Mouse (Mus musculus) spleen, postnatal 14 days (tissue): ENCODE measurements at regions not wholly inside any gene's neighbourhood (a gene's known extent, or its start where the extent isn't known, plus 50 kb on each side); places are given as distances from the start of the nearest gene placed in this dataset.
A peak's percentile ranks its signal among the peaks of the same experiment; 100 is the strongest.

Source experiments
- DNase-seq, 2 experiments: peaks; one replicate each; pipeline ENCODE4 v3.0.0; 2021 to 2022; ENCODE audit warnings: low spot score in 2 of 2

DNA sequence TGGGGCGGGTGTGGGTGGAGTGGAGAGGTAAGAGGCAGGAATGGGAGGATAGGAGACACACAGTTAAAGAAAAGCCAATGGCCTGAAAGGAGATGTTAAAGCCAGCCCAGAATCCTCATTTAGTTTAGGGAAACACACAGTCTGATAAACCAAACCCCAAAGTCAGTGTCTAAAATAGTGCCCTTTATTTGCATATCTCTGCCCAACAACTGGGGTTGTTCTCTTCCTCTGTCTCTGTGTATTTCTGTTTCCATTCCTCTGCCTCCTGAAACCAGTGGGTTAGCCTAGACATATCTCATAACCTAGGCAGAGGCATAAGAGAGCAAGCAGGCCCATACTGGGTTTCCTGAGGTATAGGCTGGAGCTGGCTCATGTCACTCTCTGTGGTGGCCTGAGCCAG, 138.6 kb upstream of the Zc3h12a start:
- DNase-seq = no peak

DNA sequence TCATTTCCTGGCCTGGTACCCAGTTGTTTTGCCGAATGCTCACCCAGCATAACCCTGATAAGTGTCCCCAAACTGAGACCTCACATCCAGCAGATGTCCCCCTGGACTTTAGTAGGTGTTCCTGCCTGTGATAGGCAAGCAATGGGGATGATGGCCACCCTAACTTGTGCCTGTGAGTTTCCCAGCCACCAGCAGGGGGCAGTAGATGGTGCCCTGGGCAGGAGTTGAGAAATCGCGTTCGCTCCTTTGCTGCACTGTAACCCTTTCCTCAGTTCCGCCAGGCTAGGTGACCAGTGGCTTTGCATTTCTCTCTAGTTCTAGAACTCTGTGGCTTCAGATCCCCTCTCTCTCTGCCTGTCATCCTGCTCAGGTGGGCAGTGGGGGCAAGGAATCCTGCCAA, 137.9 kb upstream of the Zc3h12a start:
- DNase-seq = peak in 1 of 2 experiments; percentile 22

DNA sequence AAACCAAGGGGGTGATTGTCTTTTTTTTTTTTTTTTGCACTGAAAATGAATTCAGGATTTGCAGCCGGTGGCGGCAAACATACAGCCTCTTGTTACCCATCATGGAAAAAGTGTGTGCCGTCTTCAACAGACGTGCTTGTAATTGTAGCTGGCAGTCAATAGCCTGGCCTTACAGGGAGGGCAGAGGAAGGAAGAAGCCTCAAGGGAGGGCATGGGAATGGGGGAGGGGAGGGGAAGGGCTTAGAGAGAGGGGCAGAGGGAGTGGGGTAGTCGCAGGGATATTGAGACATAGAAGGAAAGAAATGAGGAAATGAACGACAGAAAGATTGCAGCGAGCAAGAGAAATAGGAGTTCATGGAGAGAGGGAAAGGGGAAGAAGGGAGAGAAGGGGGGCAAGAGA, 137.4 kb upstream of the Zc3h12a start:
- no peak for DNase-seq

DNA sequence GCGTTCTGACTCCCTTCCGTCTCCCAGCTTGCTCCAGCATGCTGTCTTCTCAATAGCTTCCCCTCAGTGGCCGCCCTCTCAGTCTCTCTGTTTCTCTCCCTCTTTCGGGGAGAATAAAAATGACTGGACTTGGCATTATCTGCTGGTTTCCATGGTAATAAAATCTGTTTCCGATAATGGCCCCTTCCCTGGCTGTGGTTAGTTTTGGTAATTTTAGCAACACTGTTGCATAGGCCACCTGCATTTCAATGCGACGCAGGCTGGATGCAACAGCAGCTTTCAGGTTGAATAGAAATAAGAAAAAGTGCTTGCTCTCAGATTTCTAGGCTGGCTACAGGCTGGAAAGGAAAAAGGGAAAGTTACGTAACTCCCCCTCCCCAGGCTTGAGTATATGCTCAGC, 133.9 kb upstream of the Zc3h12a start:
- DNase-seq = no peak

DNA sequence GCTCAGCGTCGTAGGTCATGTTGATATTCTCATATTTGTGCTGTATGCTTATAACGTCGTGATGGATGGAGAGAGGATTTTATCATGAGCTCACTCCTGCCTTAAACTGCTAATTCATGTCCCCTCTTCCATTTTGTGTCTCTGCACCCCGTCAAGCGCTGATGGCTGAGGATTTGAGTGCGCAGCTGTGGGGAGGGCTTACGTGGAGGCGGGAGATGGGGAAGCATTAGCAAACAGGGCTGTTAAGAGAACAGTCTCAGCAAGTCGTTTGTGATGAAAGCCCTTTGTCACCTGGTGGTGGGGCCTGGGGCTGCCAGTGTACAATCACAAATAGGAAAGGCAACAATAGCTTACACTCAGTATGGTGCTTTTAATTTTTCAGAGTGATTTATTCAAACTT, 131.7 kb upstream of the Zc3h12a start:
- DNase-seq = no peak

DNA sequence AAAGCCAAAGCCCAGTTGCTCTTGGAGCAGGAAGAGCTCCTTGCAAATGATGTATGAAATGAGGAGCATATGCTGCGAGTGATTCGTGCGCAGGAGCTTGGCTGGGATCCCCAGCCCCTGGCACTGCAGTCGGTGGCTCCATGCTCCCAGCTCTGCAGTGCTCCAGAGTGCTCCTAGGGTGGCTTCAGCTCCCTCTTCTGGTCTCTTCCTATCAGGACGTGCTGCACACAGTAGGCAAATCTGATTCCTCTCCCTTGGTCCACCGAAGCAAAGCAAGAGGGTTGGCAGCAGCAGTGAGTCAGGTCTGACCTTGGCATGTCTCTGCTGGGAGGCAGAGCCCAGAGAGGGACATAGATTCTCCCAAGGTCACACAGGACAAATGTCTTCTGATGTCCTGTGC, 130.3 kb upstream of the Zc3h12a start:
- DNase-seq = no peak

DNA sequence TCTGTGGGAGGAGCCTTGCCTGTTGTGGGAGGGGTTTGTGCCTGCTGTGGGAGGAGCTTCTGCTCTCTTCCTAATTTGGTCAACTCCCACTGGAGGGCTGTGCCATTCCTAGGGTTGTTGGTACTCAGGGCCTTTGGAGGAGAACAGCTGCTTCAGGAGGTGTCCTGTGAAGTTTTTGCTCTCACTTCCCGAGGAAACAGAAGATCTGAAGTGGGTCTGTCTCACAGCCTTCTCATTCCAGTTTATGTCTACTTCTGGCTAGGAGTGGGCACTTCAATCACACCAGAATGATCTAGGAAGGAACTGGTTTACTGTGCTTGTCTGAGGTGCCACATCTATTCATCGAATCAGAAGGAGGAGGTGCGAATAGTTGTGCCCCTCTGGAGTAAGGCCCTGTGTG, 125.5 kb upstream of the Zc3h12a start:
- no peak for DNase-seq

DNA sequence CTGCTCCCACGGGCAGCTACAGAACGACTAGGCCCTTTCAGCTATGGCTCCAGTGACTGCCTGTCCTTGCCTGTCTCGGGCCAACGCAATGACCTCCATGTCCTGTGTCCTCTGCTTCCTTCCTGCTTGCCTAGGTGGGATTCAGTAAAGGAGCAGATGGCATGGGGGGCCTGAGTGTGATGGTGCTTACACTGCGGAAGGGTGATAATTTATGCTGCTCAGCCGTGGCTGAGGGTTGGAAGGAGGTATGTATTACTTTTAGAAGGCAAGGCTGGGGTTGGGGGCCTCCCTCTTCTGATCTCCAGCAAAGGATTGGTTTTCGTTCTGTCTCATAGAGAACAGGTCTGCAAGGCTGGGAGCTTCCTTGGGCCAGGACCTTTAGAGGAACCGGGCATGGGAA, 124.6 kb upstream of the Zc3h12a start:
- no peak for DNase-seq

DNA sequence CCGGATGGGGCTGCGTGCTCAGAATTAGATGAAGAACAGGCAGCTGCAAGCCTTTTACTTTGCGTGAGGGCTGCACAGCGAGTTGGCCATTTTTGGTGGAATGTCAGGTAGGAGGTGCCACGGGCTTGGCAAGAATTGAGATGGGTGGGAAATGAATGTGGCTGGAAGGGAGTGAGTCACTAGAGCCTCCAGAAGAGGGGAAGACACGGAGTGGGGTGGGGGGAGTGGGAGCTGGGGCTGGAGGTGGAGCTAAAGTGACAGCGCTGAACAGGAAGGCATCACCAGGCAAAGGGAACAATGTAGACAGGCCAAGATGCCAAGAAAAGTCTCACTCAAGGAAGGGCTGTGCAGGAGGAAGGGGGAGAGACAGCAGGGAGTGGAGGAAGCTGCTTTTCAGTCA, 121.4 kb upstream of the Zc3h12a start:
- DNase-seq = no peak

DNA sequence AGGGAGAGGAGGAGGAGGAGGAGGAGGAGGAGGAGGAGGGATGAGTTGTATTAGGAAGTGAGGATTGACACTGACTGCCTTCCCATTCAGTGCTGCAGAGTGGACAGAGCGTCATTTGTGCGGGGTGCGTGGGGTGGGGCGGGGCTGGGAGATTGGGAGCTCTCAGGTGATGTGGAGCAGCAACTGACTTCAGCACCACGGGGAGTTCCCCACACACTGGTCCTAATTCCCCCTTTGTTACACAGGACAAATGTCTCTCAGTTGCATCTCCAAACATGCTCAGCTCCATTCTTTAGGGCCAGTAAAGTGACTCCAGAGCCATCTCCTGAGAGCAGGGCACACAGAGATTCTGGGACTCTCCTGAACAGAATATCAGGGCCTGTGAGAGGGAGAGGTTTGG, 118.5 kb upstream of the Zc3h12a start:
- no peak for DNase-seq

DNA sequence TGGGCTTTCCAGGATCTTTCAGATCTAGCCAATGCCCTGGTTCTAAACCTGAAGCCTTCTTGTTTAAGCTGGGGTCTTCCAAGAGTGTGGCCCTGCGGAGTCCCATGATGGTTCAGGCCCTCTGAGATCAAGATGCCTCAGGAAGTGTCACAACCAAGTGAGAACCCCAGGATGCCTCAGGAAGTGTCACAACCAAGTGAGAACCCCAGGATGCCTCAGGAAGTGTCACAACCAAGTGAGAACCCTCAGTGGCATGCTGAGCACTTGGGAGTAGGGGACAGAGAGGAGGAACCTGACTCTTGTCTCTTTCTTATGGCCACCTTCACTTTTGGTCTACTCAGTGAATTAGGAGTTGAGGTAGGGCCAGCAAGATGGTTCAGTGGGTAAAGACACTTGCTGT, 114.9 kb upstream of the Zc3h12a start:
- no peak for DNase-seq

DNA sequence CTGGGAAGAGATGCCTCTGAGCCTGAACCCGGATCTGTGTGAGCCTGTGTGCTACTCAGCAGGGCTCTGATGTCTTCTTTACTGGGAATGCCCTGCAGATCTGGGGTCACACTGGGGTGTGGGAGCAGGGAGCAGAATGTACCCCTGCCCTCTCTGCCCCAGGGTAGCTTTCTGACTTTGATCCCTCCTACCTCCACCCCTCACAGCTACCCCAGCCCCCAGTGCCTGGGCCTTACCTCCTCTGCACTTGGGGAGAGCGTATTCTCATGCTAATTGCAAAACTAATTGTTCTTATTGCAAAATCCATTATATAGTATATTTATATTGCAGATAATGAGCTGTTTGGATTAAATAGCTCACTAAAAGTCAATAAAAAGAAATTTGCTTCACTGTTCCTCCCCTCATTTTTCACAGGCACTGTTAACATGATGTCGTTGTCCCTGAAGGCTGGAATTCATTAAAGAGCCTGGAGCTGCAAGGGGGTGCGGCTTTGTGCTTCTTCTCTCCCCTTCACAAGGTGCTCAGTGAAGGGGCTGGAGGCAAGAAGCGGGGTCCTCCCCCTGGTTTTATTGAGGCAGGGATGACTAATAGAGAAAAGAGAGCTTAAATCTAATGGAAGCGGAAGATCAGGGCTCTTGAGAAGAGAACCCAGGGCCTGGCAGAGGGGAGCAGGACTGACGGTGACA, 114.1 kb upstream of the Zc3h12a start:
- no peak for DNase-seq

DNA sequence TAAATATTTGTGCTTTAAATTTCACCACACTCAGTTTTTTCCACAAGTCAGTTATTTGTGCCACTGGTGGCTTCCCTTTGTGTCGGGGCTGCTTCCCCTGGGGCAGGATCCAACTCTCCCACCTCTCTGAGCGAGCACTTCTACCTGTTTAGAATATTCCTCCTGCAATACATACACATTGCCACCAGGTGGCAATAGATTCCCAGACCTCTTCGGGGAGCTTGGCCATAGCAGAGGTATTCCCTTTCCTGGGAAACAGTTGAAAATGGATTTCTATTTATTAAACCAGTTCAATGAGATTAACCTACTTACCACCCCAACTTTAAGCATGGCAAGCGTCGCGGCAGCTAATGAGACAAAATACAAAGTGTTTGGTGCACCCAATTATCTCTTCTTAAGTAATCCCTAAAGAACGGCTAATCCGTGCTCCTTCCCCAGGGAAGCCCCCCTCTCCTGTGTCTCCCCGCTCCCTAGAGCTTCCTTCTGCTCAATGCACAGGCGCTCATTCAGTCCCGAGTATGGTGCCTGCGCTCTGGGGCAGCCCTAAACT, 104.1 kb upstream of the Zc3h12a start:
- no peak for DNase-seq

DNA sequence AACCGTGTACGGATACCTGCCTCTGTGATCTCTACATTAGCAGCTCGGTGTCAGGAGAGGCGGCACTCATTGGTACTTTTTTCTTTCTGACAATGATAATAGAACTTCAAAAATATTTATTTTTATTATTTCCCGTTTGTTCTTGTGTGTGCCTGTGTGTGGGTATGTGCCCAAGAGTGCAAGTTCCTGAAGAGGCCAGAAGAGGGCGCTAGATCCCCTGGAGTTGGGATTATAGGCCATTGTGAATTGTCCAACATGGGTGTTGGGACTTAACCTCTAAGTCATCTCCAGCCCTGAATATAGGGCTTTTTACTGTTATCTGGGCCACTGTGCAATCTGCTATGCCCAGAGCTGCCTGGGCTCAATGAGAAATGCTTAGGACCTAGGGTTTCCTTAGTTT, 99.6 kb upstream of the Zc3h12a start:
- no peak for DNase-seq

DNA sequence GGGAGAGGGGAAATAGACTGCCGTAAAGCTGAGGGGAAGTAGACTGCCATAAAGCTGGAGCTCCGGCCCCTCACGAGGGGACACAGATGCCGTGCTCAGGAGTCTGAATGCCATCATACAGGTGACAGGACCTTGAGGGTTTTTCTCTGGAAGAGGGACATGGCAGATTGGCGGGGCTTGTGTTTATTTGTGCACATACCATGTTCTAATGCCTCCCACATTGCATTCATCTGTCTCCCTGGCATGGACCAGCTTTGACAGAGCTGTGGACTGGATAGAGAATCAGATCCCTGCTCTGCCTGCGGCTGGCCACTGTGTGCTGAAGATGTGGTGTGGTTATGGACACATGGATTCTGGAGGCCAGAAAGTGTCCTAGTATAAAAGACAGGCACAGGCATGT, 95.3 kb upstream of the Zc3h12a start:
- DNase-seq = no peak

DNA sequence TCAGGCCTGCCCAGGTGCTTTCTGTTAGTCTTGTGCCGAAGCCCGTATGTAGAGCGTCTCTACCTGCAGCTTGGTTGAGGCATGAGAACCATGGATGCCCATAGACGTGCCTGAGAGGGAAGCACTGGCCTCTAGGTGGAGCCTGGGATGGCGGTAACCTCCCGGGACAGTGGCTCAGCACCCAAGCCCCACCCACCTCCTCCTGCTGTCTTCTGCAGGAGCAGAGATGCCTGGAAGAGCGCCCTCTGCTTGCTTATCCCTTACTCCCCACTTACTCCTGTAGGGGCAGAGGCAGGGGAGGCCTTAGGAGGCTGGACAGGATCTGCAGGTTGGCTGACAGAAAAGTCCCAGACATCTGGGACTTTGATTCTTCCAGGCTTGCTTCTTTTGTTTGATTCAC, 92.7 kb upstream of the Zc3h12a start:
- no peak for DNase-seq

DNA sequence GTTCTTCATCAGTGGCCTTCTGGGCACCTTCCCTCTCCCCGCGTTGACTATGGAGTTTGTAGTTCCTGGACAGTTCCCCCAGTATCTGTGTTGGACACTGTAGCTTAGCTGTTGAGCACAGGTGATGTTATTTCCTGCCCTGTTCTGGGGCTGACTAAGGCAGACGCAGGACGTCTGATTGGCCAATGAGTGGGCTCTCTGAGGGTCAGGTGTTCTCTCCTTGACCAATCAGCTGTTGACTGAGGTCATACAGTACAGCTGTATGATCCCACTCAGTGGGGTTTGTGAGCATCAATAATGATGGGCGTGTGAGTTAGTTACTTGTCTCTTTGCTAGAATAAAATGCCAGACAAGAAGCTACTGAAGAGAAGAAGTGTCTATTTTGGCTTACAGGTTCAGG, 91.6 kb upstream of the Zc3h12a start:
- no peak for DNase-seq

DNA sequence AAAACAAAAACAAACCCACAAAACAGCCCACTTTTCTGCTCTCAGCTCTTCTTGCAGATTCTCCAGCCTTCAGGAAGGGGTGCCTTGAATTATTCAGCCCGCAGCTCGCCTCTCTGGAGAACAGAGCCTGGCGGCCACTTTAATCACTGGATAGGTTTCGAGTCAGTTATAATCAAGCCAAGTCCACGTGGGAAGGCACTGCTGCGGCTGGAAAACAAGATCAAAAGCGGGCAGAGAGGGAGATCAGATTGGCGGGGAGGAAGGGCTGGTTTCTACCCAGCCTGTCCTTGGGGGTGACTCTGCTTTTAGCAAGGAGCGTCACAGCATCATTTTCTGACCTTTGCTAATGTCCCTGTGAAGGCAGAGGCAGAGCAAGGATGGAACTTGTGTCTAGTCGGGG, 86.7 kb upstream of the Zc3h12a start:
- DNase-seq = no peak

DNA sequence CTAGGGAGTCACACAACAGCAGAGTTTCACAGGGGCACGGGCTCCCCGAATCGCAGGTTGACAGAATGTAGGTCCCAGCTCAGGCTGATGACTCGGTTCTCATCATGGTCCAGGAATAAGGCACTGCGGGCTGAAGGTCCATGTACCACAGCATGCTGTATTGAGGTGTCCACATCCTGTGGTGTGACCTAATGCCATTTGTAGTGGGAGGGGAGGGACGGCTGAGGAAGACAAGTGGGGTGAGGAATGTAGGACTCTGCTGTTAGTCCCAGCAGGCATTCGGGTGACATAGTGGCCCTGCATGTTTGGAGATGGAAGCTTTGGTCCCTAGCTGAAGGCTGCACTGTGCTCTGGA, 84.5 kb upstream of the Zc3h12a start:
- no peak for DNase-seq

DNA sequence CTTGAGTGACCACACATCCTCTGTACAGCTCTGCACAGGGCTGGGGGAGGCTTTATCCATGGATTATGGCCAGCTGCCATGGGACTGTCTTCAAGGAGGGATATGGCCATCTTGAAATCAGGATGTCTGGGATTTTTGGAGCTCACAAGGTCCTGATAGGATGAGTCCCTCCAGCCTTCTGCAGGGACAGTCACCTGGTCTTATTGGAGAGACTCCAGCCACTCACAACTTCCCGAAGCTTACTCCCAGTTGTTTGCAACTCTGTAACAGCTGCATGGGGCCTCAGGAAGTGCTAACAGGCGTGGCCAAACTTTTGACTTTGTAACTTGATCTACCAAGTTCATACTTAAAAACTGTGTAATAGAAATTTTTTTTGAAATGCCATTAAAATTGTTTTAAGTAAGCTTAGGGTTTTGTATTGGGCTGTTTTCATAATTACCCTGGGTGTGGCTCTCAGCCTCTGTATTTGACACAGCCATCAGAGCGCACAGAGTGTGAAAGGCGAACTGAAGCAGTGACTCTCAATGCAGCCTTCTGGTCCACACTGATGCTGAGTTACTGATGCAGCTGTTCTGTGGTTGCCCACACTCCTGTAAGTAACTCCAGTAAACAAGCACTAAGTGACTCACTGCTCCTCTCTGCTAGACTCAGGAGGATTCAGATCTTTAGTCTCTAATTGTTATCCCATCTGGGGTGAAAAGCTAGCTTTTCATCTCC, 84.0 kb upstream of the Zc3h12a start:
- DNase-seq = no peak

DNA sequence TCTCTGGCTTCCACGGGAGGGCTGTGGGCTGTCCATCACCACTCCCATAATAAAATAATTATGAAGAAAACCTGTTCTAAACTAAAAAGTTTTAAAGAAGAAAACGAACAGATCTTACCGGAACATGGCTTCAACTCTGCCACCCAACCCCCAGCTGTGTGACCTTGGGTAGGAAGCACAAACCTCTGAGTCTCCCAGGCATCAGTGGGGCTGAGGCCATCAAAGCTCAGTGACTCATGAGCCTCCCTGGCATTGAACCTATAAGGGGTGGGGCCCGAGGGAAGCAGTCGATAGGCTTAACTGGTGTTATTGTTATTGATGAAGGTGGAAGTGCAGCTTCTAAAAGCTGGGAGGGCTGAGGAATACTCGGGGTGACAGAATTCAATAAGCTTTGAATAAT, 83.1 kb upstream of the Zc3h12a start:
- DNase-seq = no peak

DNA sequence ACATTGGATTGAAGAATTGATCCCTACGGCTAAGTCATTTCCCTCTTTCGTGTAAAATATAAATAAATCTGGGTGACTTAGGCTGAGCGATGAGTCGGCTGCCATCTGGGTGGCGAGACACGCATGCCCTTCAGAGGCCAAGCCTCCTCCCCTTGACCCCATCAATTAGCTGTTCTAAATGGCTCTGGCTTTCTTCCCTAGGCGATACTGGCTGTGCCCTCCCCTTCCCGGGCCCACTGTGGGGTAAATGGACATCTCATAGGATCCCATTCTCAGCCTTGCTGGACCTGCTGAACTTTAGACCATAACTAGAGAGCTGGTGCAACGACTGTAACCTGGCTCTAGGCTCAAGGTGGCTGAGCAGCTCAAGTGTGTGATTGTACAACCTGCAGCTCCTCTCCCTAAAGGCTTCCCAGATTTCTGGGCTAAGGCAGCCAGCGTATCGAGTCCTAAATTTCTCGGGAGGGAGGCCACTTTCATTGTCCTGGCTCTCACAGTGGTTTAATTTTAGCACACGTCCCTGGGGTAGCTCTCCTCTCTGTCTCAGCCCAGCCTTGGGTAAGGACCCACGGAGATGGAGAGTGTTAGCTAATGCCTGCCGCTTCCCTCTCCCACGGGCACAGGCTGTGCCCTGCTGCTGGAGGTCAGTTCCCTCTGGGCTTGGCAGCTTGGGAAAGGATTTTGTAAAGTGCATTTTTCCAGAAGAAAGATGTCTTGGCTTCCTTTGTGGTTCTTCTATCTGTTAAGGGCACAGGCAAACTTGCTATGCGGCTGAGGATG, 80.7 kb upstream of the Zc3h12a start:
- DNase-seq = no peak

DNA sequence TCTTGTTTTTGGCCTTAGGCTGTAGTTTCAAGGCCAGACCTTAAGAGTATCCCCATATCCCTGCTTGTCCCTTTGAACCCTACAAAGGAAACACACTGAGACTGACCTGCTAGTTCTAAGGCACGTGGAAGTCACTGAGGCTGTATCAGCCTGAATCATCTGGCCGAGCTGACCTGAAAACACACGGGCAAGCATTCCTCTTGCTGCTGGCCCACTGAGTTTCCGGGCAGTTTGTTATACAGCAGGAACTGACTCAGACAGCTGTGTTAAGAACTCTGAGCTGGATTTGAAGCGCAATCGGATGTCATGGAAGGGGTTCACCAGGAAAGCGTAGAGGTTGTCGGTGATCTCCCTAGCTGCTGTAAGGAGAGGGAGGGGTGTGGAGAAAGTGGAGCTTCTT, 75.9 kb upstream of the Zc3h12a start:
- DNase-seq = no peak
